Mouse (Mus musculus): ENCODE measurements around the gene Spata46. TPM values are rescaled to one million over a fixed set of nuclear protein-coding genes. Genes with fewer than 3 reads are reported as not detected.

Gene Spata46
- polyA plus RNA-seq, 3 experiments from 2014 or later = not detected

DNA sequence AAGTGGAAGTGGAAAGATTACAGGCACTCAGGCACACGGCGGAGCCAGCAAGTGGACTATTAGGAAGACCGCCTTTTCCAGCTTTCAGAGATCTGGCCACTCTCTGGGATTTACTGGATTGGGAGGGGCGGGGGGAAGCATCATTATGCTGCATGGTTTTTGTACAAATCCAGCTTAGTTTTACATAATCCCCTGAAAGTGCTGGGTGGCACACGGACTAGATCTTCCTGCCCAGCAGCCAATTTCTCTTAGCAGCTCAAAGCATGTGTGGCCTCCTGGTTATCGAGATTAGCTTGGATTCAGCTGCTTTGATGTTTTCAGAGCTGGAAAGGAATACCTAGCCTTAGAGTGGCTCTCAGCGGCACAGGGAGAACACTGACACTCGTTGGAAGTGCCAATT lies 34.5 kb downstream of the Spata46 start:
- no peak for ATAC-seq

- ATAC-seq = no peak
Measured at GRCm38 (mm10) chr1:170343906-170344305, 35.3 kb downstream of the Spata46 start.

- ATAC-seq = no peak
Measured at GRCm38 (mm10) chr1:170346266-170346665, 37.7 kb downstream of the Spata46 start.

GRCm38 (mm10) chr1:170351080-170351479 lies 42.5 kb downstream of the Spata46 start:
- no peak for ATAC-seq

- ATAC-seq = no peak
Measured at GRCm38 (mm10) chr1:170353335-170353734, 44.7 kb downstream of the Spata46 start.

GRCm38 (mm10) chr1:170360183-170360915 lies 51.7 kb downstream of the Spata46 start:
- no peak for ATAC-seq

Other genes with a start within 250 kb of the Spata46 start
- under 1 TPM in 2 of 3 experiments, not detected in 1; 0.04 to 0.07 TPM for gene Ddr2, start 198.0 kb upstream of the Spata46 start, polyA plus RNA-seq (2017; shearing (Covaris generic))
- 10 to 100 TPM; 10.6 to 22.9 (median 14.7) TPM for gene Uap1, start 133.8 kb upstream of the Spata46 start, polyA plus RNA-seq (2017; shearing (Covaris generic))
- 10 to 100 TPM; 12.3 to 14.1 (median 12.8) TPM for gene Uhmk1, start 93.4 kb upstream of the Spata46 start, polyA plus RNA-seq (2017; shearing (Covaris generic))
- gene Sh2d1b2, start 76.1 kb upstream of the Spata46 start, polyA plus RNA-seq (2017; shearing (Covaris generic)) = not detected
- gene Sh2d1b1, start 31.5 kb upstream of the Spata46 start, polyA plus RNA-seq (2017; shearing (Covaris generic)) = not detected
- gene Gm7694, start 2.5 kb upstream of the Spata46 start, polyA plus RNA-seq (2017; shearing (Covaris generic)) = not detected